Mouse (Mus musculus) natural killer cell, adult 2 months (primary cell): ENCODE results near the gene Braf.

ENCODE experiments used
- DNase-seq, 2 experiments: peaks; one replicate each; pipeline ENCODE4 v3.0.0; 2022; ENCODE audit warnings: low spot score in 2 of 2

Gene Braf

GRCm38 (mm10) chr6:39607365-39607764 is 117.9 kb downstream of the Braf start:
- no peak for DNase-seq

GRCm38 (mm10) chr6:39606862-39607261 is 118.4 kb downstream of the Braf start:
- DNase-seq = peak in 1 of 2 experiments; percentile 36

GRCm38 (mm10) chr6:39606056-39606455 is 119.2 kb downstream of the Braf start:
- DNase-seq = no peak

- no peak for DNase-seq
Observed at GRCm38 (mm10) chr6:39604565-39604964, 120.7 kb downstream of the Braf start.

- no peak for DNase-seq
Observed at GRCm38 (mm10) chr6:39601828-39602227, 123.4 kb downstream of the Braf start.

- DNase-seq = no peak
Observed at GRCm38 (mm10) chr6:39600851-39601250, 124.4 kb downstream of the Braf start.

GRCm38 (mm10) chr6:39592401-39593214 is 132.7 kb downstream of the Braf start, which contains the start of gene Ndufb2:
Ndufb2 (plus strand) TSS chr6:39592574.
- peak; percentile 89 to 91 for DNase-seq

GRCm38 (mm10) chr6:39591481-39591880 is 133.8 kb downstream of the Braf start:
- no peak for DNase-seq

- DNase-seq = no peak
Observed at GRCm38 (mm10) chr6:39585517-39585916, 139.7 kb downstream of the Braf start, which contains the start of gene Gm42420. Gm42420 (plus strand) TSS chr6:39585753.

GRCm38 (mm10) chr6:39581087-39581784 is 144.0 kb downstream of the Braf start:
- no peak for DNase-seq

GRCm38 (mm10) chr6:39580558-39580957 is 144.7 kb downstream of the Braf start:
- DNase-seq = no peak

GRCm38 (mm10) chr6:39579552-39579951 is 145.7 kb downstream of the Braf start:
- no peak for DNase-seq

- DNase-seq = no peak
Observed at GRCm38 (mm10) chr6:39574951-39575350, 150.3 kb downstream of the Braf start.

GRCm38 (mm10) chr6:39574555-39574869 is 150.8 kb downstream of the Braf start:
- no peak for DNase-seq

GRCm38 (mm10) chr6:39573791-39574554 is 151.3 kb downstream of the Braf start, which contains the start of gene Adck2:
Adck2 (plus strand) TSS chr6:39573873.
- DNase-seq = peak; percentile 60 to 69

GRCm38 (mm10) chr6:39570426-39570825 is 154.8 kb downstream of the Braf start:
- no peak for DNase-seq

GRCm38 (mm10) chr6:39567528-39567927 is 157.7 kb downstream of the Braf start:
- DNase-seq = peak in 1 of 2 experiments; percentile 6

GRCm38 (mm10) chr6:39562166-39563015 is 162.9 kb downstream of the Braf start:
- peak; percentile 62 to 69 for DNase-seq

GRCm38 (mm10) chr6:39559276-39559939 is 165.9 kb downstream of the Braf start:
- DNase-seq = no peak

- DNase-seq = no peak
Observed at GRCm38 (mm10) chr6:39557723-39558261, 167.5 kb downstream of the Braf start, which contains the start of gene Dennd2a. Dennd2a (minus strand) TSS chr6:39557867.
